Mouse (Mus musculus) heart, postnatal 0 days (tissue): Measurements from ENCODE around the gene Tmem138.

Source experiments
- CTCF ChIP-seq: IDR thresholded peaks from 2 replicates; pipeline ENCODE4 v1.5.1; 2016; ENCODE audit warnings: antibody characterized with exemption, control low read depth, low read depth
- EP300 ChIP-seq: IDR thresholded peaks from 2 replicates; pipeline ENCODE4 v1.6.1; 2016; ENCODE audit warnings: antibody characterized with exemption, low read depth

- TF ChIP-seq EP300: no peak
- no peak for TF ChIP-seq CTCF
Measured at GRCm38 (mm10) chr19:10587231-10587630, 10.1 kb upstream of the Tmem138 start.
